Mouse (Mus musculus) urinary bladder, postnatal 25 days (tissue): ENCODE results near the gene Agrp.

ENCODE experiments used
- DNase-seq: peaks from one replicate; pipeline ENCODE4 v3.0.0; 2022; ENCODE audit warnings: low spot score

Gene Agrp

GRCm38 (mm10) chr8:105636963-105637510, at the start of gene Agrp:
Agrp (minus strand) TSS chr8:105637393.
- DNase-seq, result peak; percentile 25

- DNase-seq, result no peak
Observed at GRCm38 (mm10) chr8:105686551-105686950, 49.4 kb upstream of the Agrp start.

DNA sequence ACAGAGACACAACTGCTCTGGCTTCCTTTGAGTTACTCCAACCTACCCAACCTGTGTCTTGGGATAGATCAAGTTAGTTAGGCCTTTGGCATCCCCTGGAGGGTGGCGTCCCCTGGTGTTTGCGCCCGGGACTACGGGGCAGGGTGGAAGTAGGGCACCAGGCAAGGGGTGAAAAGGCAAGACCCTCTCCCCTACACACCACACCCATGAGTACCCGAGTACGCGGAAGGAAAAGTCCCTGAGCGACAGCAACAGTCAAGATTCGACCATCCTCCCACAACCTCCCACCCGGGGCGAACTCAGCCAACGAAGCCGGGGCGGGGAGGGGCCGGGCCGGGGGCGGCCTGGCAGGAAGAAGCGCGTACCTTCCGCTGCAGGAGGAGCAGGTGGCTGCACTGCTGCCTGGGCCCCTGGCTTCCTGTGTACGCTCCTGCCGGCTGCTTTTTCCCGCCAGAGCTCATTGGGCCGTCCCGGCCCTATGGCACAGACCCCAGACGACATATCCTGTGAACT, 48.7 kb upstream of the Agrp start, which contains the start of gene Carmil2:
Gene Carmil2 (plus strand): TSS at position 479 of the 513 bp plus-strand sequence.
- peak; percentile 57 for DNase-seq

DNA sequence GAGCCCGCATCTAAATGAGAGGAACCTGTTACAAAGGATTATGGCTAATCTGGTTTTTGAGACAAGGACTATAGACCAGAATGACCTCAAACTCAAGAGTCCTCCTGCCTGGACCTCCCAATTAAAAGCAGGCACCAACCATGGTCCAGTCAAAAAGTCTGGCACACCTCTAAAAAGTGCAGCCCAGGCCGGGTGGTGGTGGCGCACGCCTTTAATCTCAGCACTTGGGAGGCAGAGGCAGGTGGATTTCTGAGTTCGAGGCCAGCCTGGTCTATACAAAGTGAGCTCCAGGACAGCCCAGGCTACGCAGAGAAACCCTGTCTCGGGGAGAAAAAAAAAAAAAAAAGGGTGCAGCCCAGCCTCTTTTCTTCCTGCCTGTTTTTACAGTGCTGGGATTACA, 48.1 kb upstream of the Agrp start:
- no peak for DNase-seq

DNA sequence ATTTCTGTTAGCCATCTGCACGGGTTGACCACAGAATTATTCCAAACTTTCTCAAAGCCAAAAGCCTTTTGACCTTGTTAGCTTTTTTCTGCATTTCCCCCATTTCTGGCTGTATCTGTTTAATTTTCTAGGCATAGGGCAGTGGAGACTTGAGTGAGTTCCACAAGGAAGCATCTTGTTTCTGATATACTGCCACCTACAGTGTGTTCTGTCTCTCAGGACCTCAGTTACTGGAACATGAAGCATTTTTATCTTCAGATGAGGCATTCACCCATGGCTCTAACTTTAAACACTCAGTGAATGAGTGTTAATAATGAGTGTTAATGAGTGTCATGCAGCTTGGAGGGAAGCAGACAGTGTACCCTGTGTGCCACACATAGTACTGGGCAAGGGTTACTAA, 40.7 kb upstream of the Agrp start:
- no peak for DNase-seq

GRCm38 (mm10) chr8:105661167-105661566, 24.0 kb upstream of the Agrp start:
- no peak for DNase-seq

DNA sequence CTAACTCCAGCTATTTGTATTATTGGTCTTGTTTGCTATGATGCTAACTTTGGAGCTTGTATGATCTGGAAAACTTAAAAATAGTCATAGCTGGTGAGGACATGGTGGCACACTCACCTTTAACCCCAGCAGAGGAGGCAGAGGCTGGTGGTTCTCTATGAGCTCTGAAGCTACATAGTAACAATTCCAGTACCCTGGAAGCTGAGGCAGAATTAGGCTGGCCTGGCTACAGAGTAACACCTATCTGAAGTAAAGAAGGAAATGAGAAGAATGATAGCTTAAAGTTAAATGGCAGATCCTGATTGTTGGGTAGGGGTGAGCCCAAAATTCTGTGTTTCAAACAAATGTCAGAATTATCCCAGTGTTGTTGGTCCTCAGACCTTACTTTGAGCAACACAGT, 20.4 kb upstream of the Agrp start:
- no peak for DNase-seq

DNA sequence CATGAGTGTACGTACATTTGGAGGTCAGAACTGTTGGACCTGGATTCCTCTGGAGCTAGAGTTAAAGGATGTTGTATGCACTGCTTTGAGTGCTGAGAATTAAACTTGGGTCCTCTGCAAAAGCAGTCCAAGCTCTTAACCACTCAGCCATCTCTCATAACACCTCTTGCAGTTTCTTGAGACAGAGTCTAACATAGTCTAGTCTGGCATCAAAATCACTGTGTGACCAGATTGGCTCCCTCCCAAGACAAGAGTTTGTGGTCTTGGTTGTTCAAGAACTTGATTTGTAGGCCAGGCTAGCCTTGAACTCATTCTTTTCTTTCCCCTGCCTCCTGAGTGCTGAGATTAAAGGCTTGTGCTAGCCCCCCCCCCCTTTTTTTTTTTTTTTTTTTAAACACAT, 11.7 kb upstream of the Agrp start:
- DNase-seq, result no peak

DNA sequence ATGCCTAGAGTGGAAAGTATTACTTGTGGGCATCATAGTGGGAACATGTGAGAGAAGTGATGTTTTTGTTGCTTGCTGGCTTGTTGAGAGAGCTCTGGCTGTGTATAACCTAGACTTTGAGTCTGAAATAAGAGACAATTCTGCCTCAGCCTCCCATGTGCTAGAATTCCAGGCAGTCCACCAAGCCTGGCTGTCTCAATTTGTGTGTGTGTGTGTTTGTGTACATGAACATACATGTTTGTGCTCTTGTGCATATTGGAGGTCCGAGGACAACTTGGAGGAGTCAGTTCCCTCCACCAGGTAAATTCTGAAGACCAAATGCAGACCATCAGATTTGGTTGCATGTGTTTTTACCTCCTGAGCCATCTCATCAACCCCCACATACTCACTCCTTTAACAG, 8.0 kb upstream of the Agrp start:
- no peak for DNase-seq

DNA sequence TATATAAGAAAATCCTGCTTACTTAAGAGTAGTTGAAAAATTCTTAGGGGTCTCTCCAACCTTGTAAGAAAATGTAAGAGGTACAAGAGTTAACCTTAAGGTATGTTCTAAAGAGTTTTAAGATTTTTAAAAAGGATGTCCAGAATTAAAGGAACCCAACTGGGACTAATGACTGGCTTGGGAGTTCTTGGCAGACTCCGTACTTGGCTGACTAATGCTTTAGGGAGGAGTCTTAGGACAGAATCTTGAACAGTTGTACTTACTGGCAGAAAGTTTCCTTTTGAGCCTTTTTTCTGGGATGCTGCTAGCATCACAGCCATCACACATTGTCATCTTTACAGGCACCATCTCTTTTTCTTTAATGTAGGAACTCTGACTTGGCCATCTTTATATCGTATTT, 3.3 kb upstream of the Agrp start:
- DNase-seq, result no peak

DNA sequence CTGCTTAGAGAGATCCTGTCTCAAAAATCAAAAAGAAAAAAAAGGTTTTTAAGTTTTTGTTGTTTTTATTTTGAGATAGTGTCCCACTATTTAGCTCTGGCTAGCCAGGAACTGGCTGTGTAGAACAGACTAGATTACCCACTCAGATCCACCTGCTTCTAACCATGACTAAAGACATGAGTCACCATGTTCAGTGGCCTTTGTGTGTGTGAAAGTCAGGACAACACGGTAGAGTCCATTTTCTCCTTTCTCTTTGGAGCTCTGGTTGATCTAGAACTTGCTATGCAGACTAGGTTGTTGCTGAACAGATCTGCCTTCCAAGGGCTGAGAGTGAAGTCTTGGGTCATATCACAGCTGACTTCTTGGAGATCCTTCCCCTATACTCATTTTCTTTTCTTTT, 2.6 kb upstream of the Agrp start:
- DNase-seq, result no peak

DNA sequence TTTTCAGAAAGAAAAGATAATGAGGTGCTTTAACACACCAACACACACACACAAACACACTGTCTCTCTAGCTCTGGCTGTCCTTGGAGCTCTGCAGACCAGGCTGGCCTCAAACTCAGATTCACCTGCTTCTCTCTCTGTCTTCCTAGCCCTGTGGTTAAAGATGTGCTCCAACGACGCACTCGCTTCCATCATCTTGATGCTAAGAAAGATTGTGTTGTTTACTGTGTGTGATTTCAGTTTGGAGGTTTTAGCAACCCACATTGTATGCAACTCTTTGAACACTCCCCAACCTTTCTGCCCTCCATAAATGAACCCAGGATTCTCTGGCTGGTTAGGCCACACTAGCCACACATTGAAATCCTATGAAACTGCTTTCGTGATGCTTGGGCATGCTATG, 1.3 kb upstream of the Agrp start:
- no peak for DNase-seq

DNA sequence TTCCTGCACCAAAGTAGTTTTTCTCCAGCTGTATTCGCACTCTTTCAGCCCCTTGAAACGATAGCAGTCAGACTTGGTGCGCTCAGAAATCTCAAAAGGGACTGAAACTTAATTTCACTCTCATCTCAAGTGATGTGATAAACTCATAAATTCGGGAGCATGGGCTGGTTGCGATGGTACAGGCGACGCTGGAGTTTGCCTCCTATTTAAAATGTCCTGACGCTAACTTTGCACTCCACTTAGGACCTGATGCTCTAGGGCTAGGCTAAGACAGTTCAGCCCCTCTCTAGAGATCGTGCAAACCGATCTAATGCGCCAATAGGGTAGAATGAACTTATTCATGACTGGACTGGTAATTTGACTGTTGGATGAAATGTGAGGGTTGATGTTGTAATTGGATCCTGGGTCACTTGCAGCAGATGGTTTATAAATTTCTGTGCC, 428 bp upstream of the Agrp start:
- DNase-seq, result no peak

- DNase-seq, result peak; percentile 87
Observed at GRCm38 (mm10) chr8:105636018-105636962, 903 bp downstream of the Agrp start, which contains the start of gene Ctcf. Ctcf (plus strand) TSS chr8:105636568.

DNA sequence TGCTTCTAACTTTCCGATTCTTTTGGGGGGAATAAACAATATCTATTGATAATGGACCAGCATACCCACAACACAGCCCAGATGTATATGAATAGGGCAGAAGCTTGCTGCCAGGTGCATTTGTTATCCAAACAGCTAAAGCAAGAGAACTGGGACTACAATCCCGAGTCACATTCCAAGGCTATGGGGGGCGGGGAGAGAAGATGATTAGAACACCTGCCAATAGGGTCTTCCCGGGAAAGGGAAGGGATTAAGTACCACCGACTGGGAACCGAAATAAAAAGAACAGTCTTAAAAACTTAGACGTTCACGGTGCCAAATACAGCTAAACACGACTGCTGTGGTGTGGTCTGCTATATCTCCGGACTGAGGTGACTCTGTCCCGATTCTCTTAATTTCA, 1.7 kb downstream of the Agrp start:
- DNase-seq, result no peak

DNA sequence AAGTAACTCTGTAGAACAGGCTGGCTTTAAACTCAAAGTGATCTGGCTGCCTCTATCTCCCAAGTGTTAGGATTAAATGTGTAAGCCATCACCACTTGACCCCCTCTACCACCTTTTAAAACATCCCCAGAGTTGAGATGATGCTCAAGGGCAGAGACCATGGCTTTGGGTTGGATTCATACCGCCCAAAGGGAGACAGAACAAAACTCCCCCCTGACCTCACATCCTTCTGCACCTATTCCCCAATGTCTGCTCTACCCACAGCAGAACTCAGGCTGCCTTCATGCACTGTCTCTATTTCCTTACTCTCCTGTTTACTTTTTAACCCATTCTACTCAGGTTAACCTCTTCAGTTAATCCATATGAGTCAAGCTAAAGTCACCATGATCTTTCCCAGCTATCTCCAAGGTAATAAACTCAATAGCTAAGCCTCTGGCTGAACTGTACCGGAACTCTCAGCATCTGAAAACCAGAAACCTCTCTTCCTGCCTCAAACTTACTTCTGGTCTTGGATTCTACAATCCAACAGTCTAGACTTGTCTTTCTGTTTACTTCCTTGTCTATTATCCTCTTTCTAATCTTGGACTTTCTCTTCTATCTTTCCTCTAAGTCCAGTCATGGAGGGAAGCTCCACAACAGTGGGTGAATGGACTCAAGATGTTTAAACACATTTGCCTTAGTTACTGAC, 2.3 kb downstream of the Agrp start:
- no peak for DNase-seq

DNA sequence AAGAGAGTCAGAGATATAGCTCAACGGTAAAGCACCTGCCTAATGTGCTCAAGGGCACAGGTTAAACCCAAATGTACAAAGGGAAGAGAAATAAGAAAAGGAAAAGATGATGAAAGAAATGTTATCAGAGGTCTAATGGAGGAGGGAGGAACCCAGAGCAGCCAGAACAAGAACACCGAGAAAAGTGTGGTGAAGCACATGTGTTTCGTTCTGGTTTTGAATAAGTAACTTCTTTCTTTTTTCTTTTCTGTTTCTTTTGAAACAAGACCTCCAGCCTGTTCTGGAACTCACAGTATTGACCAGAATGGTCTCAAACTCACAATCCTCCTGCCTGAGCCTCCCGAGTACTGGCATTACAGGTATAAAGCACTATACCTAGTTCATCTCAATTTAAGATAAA, 7.9 kb downstream of the Agrp start:
- DNase-seq, result no peak

- DNase-seq, result no peak
Observed at GRCm38 (mm10) chr8:105626086-105626485, 11.1 kb downstream of the Agrp start.

GRCm38 (mm10) chr8:105624831-105625230, 12.4 kb downstream of the Agrp start:
- DNase-seq, result no peak

- DNase-seq, result no peak
Observed at GRCm38 (mm10) chr8:105624401-105624800, 12.8 kb downstream of the Agrp start.

DNA sequence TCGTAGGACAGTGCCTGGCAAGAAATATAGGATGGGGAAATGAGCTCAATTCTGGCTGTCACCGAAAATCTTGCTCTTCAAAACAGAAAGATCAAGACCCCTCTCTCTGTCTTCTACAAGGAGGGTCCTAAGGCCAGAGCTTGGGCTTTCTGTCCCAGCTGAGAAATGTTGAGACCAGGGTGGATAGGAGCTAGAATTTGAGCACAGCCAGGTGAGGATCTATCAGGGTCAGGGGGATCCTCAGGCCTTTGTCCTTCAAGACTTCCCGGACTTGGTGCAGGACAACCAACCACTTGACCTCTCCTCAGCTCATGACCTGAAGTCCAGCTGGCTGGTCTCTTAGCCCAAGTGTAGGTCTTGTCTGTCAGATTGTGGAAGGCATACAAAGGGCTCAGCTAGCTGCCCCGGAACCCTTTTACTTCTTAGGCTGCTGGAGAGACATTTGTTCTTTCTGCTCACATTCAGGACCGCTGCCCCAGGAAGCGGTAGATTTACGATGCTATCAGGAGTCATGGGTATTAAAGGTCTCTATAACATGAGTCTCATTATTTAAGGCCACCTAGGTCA, 13.4 kb downstream of the Agrp start:
- no peak for DNase-seq

DNA sequence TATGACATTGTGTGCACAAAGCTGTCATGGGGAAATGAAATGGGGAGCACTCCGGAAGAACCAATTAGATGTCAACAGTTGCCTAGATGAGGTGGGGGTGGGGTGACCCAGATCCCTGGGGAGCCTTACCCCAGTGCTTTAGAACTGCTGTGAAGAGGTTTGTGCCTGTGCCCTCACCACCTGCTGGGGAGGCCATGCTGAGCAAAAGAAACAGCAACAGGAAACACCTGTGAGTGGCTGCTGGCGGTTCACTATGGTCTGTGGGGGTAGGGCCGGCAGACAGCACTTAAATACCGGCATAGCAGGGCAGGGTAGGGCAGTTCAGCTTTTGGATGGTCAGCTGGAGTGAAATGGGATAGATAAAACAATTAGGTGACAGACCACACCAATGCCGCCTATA, 14.1 kb downstream of the Agrp start:
- no peak for DNase-seq
